Mouse (Mus musculus): ENCODE data around the gene Rad9a. TPM values are rescaled to one million over a fixed set of nuclear protein-coding genes. Genes with fewer than 3 reads are reported as not detected.
A peak's percentile ranks its signal among the peaks of the same experiment; 100 is the strongest.

The Rad9a gene
- polyA plus RNA-seq, 1 experiment from 2014 or later = 9.0 TPM

DNA sequence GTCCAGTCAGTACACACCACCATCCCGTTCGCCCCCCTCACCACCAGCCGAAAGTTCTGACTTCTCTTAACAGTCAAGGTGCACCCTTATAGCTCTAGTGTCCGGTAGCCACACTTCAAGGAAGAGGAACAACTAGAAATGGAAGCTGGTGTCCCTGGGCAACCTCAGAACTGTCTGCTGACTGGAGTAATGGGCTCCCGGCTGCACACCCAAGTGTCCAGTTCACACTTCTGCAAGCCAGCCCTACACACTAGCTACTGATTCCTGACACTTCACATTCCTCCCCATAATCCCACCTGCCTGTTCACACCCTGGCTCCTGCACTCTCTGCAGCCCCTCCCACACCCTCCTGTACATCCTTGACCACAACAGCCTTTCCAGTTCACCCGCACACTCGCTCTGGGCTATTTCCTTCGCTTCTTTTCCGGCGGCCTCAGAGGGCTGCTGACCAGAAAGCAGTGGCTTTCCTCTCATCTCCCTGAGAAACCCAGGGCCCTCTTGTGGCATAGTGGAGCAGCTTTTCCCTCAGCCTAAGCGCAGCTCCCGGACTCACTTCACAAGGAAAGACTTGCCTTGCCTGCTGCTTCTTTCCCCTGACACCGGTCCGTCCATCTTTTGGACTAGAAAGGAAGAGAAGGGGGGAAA is 14.7 kb upstream of the Rad9a start:
- peaks cover 60% of the 10 kb centered on the region for H3K27me3 ChIP-seq (ENCODE audit: insufficient read depth, low read length)
- peak overlapping the region; percentile 67; the same call in 1 of the 2 replicates for H3K4me3 ChIP-seq (ENCODE audit: low read depth, low read length)
- 21% methylated on average over 14 of the region's 14 CpGs for WGBS (ENCODE audit: insufficient replicate concordance)
- no peak overlapping the region for H3K27ac ChIP-seq (ENCODE audit: low read depth)
- no peaks in the 10 kb centered on the region for H3K36me3 ChIP-seq (replicated peaks; ENCODE audit: insufficient read depth, low read length)
- peak; percentile 48; the same call in 1 of the 2 replicates for TF ChIP-seq CTCF (IDR thresholded peaks at IDR 0.05; ENCODE audit: low read depth)
- TF ChIP-seq EP300 (IDR thresholded peaks at IDR 0.05; ENCODE audit: low read depth) = no peak
- H3K9me3 ChIP-seq (ENCODE audit: low read length) = no peaks in the 10 kb centered on the region
- ATAC-seq = no peak
- 0 out of 2 replicates have a peak overlapping the region, but pooled peaks have one; percentile 11 for H3K9ac ChIP-seq (replicated peaks)
- H3K4me1 ChIP-seq (ENCODE audit: insufficient read depth) = peaks cover 59% of the 10 kb centered on the region
- no peak for DNase-seq
- H3K4me2 ChIP-seq (ENCODE audit: low read depth, low read length) = peak overlapping the region; percentile 90

DNA sequence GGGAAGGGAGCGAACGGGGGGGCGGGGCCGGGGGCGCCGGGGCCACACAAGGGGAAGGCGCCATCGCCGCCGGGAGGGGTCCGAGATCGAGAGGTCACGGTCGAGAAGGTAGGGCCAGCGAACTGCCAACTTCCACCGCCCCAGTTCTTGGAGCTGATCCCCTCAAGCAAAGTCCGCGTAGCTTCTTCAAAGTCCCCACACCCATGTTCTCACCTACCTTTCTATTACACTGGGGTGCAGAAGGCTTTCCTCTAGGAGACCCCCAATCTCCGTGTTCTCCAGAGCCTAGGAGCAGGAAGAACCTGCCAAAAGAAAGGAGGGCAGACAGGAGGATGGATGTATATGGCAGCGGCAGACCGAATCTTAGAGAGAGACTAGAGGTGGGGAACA is 14.0 kb upstream of the Rad9a start:
- DNase-seq = no peak

DNA sequence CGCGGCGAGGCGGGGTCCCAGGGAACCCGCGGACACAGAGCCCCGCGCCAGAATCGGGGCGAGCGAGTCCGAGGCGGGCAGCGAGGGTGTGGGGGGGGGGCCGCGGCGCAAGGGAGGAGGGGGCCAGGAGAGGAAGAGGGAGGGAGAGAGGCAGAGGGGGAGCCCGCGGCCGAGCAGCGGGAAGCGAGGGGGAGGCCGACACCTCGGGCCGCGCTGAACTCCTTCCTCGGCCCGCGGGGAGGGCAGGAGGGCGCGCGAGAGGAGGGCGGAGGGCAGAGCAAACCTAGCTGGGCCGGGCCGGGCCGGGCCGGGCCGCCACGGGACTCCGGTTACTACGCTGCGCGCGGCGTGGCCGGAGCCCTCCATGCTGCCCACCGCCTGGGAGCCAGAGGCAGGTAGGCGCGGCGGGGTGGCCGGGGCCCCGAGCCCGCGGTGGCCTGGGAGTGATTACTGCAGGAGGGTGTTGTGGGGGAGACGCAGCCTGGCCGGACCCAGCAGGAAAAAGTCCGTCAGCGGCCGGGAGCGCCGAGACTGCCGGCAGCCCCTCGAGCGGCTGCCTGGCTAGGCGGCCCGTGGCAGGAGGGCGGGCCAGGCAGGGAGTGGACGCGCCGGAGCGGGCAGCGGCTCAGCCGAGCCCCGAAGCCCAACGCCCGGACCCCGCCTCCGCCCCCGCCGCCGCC is 13.4 kb upstream of the Rad9a start:
- no peaks in the 10 kb centered on the region for H3K36me3 ChIP-seq (replicated peaks; ENCODE audit: insufficient read depth, low read length)
- H3K4me2 ChIP-seq (ENCODE audit: low read depth, low read length) = peak overlapping the region; percentile 90
- no peak for TF ChIP-seq CTCF (IDR thresholded peaks at IDR 0.05; ENCODE audit: low read depth)
- no peak for TF ChIP-seq EP300 (IDR thresholded peaks at IDR 0.05; ENCODE audit: low read depth)
- 1% methylated on average over 33 of the region's 81 CpGs for WGBS (ENCODE audit: insufficient replicate concordance)
- DNase-seq (no peak), ATAC-seq (peak; percentile 44)
- peak overlapping the region; percentile 79 for H3K9ac ChIP-seq (replicated peaks)
- H3K4me1 ChIP-seq (ENCODE audit: insufficient read depth) = peaks cover 47% of the 10 kb centered on the region
- no peaks in the 10 kb centered on the region for H3K9me3 ChIP-seq (ENCODE audit: low read length)
- peak overlapping the region; percentile 50 for H3K27ac ChIP-seq (ENCODE audit: low read depth)
- H3K4me3 ChIP-seq (ENCODE audit: low read depth, low read length) = peak overlapping the region; percentile 67
- peaks cover 61% of the 10 kb centered on the region for H3K27me3 ChIP-seq (ENCODE audit: insufficient read depth, low read length)

More for the DNA sequence above, 14.0 kb upstream of the Rad9a start:
- Histone ChIP-seq H3K36me3 (replicated peaks; ENCODE audit: insufficient read depth, low read length) (no peaks in the 10 kb centered on the region), H3K9me3 (ENCODE audit: low read length) (no peaks in the 10 kb centered on the region), H3K4me3 (ENCODE audit: low read depth, low read length) (peak overlapping the region; percentile 67), H3K27ac (ENCODE audit: low read depth) (peak overlapping the region; percentile 50), H3K4me2 (ENCODE audit: low read depth, low read length) (peak overlapping the region; percentile 90), H3K9ac (replicated peaks) (peak overlapping the region; percentile 79), H3K4me1 (ENCODE audit: insufficient read depth) (peaks cover 52% of the 10 kb centered on the region), H3K27me3 (ENCODE audit: insufficient read depth, low read length) (peaks cover 61% of the 10 kb centered on the region)
- WGBS (ENCODE audit: insufficient replicate concordance) = 2% methylated on average over 15 of the region's 21 CpGs
- no peak for TF ChIP-seq CTCF (IDR thresholded peaks at IDR 0.05; ENCODE audit: low read depth)
- no peak for TF ChIP-seq EP300 (IDR thresholded peaks at IDR 0.05; ENCODE audit: low read depth)
- no peak for ATAC-seq

DNA sequence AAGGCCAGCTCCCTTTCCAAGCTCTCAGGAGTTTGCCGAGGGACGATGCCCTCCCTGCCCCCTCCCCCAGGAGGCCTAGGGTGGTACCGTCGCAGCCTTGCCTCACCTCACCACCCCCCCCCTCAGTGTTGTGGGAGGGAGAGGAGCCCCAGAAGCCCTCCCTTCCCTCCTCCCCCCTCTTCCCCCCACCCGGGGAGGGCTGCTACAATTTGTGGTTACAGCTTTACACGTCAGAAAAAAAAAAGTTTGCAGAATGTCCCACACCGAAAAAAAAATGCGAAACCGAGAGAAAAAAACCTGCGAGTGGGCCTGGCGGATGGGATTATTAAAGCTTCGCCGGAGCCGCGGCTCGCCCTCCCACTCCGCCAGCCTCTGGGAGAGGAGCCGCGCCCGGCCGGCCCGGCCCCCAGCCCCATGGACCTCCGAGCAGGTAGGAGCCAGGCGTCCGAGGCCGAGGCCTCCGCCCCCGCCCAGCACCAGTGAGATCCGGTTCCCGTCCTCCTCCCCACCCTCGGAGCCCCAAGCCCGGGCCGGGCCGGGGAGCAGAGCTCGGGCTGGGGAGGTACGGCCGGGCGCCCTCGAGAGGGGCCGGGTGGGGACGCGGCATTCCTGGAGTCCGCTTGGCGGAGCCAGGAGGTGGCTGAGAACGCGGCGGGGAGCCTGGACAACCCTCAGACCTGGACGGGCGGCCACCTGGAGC is 12.8 kb upstream of the Rad9a start, which contains the start of the genes Clcf1 and AC109138.7:
Clcf1 (plus strand) TSS at position 168 of the 700 bp plus-strand sequence.
AC109138.7 (plus strand) TSS at position 287 of the 700 bp plus-strand sequence.
- H3K9me3 ChIP-seq (ENCODE audit: low read length) = no peaks in the 10 kb centered on the region
- H3K36me3 ChIP-seq (replicated peaks; ENCODE audit: insufficient read depth, low read length) = no peaks in the 10 kb centered on the region
- TF ChIP-seq CTCF (IDR thresholded peaks at IDR 0.05; ENCODE audit: low read depth) = no peak
- TF ChIP-seq EP300 (IDR thresholded peaks at IDR 0.05; ENCODE audit: low read depth) = no peak
- peak within 1 kb of the TSS; percentile 67 for H3K4me3 ChIP-seq (ENCODE audit: low read depth, low read length)
- peaks cover 61% of the 10 kb centered on the region for H3K27me3 ChIP-seq (ENCODE audit: insufficient read depth, low read length)
- under 1% methylated on average over 46 of the region's 49 CpGs for WGBS (ENCODE audit: insufficient replicate concordance)
- peak; percentile 59 for DNase-seq
- peak within 1 kb of the TSS; percentile 90 for H3K4me2 ChIP-seq (ENCODE audit: low read depth, low read length)
- peak; percentile 54 for ATAC-seq
- H3K27ac ChIP-seq (ENCODE audit: low read depth) = peak within 1 kb of the TSS; percentile 50
- peaks cover 41% of the 10 kb centered on the region for H3K4me1 ChIP-seq (ENCODE audit: insufficient read depth)
- peak within 1 kb of the TSS; percentile 79 for H3K9ac ChIP-seq (replicated peaks)

DNA sequence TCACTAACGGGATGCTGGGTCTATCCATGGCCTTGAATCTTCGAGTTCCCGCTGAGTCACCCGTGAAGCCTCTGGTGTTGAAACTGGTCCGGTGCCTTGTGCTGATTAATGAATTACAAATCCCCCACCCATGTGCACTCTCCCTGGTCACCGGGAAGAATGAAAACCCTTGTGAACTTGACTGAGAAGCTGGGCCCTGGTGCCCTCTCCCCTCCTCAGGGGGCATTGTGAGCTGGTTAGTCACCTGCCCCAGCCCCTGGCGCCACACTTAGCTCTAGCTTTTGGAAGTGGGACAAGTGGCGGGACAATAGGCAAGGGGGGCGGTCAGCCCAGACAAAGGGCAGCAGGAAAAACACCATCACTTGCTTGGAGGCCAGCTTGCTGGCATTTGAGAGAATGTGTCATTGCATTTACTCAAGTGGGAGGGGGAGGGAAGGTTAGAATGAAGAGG is 12.1 kb upstream of the Rad9a start:
- H3K9me3 ChIP-seq (ENCODE audit: low read length) = no peaks in the 10 kb centered on the region
- 10% methylated on average over 9 of the region's 9 CpGs for WGBS (ENCODE audit: insufficient replicate concordance)
- peak; percentile 61 for DNase-seq
- H3K27ac ChIP-seq (ENCODE audit: low read depth) = peak overlapping the region; percentile 50; the same call in 1 of the 2 replicates
- H3K9ac ChIP-seq (replicated peaks) = peak overlapping the region; percentile 79
- peaks cover 61% of the 10 kb centered on the region for H3K27me3 ChIP-seq (ENCODE audit: insufficient read depth, low read length)
- peak; percentile 67 for ATAC-seq
- no peaks in the 10 kb centered on the region for H3K36me3 ChIP-seq (replicated peaks; ENCODE audit: insufficient read depth, low read length)
- peak overlapping the region; percentile 67 for H3K4me3 ChIP-seq (ENCODE audit: low read depth, low read length)
- H3K4me2 ChIP-seq (ENCODE audit: low read depth, low read length) = peak overlapping the region; percentile 90
- no peak for TF ChIP-seq EP300 (IDR thresholded peaks at IDR 0.05; ENCODE audit: low read depth)
- TF ChIP-seq CTCF (IDR thresholded peaks at IDR 0.05; ENCODE audit: low read depth) = no peak
- H3K4me1 ChIP-seq (ENCODE audit: insufficient read depth) = peaks cover 41% of the 10 kb centered on the region
